Mouse (Mus musculus): ENCODE results near the gene Grik4.
"Not testable (repeated sequence)": the region's sequence is repeated elsewhere in the genome, so short reads cannot be mapped to it uniquely, and the experiment has no call there.

The Grik4 gene

GRCm38 (mm10) chr9:42943781-42944535, at the start of gene Grik4:
Gene Grik4, minus strand, starts transcription at chr9:42944493.
- DNase-seq, result peak; percentile 3 to 5

DNA sequence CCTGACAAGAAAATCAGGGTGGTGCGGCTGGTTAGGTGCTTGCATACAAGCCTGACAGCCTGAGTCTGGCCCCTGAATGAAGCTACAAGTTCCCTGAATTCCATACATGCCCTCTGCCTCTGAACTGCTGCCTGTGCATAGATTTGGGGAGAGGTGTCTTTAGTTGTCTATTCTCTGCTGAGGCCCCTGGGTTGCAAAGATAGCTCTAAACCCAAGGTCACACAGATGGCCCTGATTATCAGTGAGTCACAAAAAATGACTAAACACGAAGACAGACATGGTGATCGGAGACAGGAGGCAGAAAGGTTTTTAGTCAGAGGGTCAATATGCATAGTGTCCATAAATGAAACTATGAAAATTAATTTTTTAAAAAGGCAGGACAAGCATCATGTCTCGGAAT, 49.4 kb upstream of the Grik4 start:
- no peak for DNase-seq

DNA sequence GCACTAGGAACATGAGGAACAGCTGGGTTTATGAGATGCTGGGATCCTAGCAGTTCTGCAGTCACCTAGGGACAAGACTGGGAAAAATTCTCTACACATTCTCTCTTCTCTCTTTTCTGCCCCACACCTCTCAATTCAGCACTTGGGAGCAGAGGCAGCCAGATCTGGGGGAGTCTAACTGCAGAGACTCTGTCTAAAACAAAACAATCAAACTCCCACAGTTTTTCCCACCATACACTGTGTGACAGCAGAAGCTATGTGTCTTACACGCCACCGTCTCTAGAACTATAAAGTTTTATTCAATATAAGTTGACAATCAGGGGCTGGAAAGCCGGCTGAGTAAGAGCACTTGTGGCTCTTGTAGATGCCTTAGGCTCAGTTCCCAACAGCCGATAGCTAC, 43.7 kb upstream of the Grik4 start:
- DNase-seq, result no peak

DNA sequence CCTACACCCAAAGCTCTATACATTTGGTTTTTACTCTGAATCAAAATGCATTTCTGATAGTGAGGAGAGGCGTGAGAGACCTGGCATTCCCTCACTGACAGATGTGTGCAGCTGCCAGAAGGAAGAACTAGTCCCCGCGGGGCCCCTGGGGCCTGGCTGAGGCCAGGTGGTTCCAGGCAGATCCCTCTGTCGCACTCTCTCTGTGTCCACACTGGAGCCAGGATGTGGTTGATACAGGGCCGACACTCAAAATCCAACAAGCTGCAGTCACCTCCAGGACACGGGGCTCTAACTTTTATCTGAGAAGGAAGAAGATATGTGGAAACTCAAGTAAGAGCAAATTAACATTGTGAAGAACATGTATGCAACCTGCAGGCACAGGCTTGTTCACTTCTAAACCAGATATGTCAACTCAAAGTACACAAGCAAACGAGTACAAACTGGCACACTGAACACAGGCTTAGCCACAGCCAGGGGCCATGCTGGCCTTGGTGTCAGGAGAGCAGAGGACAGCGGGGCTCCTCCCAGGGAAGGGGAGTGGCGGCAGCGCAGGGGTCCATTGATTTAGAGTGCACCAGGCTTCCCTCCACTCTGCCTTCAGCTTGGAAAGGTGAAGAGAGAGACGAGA, 24.7 kb upstream of the Grik4 start:
- no peak for DNase-seq

GRCm38 (mm10) chr9:42967731-42968130, 23.4 kb upstream of the Grik4 start:
- DNase-seq, result no peak

DNA sequence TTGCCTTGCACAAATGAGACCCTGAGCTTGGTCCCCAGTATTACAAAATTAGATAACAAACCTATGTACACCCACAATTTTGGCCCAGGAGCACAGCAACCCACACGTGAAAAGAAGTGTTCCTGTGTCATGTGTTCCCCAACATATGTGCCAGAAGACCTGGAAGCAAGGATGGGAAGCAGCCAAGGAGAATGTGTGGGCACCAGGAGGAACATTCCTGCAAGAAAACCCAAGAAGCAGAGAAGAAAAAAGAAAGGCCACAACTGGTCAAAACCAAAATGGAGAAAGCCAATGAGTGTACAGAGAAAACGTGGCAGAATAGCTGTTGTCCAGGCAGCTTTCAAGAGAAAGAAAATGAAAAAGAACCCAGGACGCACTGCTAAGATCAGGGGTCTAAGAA, 20.5 kb upstream of the Grik4 start:
- DNase-seq, result not testable (repeated sequence)

GRCm38 (mm10) chr9:42964366-42964765, 20.1 kb upstream of the Grik4 start:
- no peak for DNase-seq

GRCm38 (mm10) chr9:42962506-42962905, 18.2 kb upstream of the Grik4 start:
- no peak for DNase-seq

GRCm38 (mm10) chr9:42958401-42958800, 14.1 kb upstream of the Grik4 start:
- DNase-seq, result no peak

- DNase-seq, result no peak
Observed at GRCm38 (mm10) chr9:42948381-42948780, 4.1 kb upstream of the Grik4 start.

DNA sequence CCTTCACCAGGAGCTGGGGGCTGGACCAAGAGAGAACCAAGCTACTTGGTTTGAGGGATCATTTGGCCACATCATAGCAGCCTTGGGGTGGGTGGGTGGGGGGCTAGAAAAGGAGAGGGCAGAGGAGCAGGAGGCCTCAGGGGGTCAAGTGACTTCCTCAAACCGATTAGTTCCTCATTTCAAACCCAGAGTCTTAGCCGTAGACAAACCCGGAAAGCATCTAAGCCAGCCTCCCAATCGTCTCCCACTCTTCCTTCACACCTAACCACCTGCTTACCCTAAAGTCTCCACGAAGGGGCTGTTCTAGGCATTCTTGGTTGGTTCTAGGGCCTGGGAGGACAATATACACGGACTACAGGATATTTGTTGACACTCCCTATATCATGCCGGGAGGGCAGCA, 881 bp upstream of the Grik4 start:
- DNase-seq, result peak in 1 of 2 experiments; percentile 30

GRCm38 (mm10) chr9:42944536-42945006, 278 bp upstream of the Grik4 start:
- DNase-seq, result peak; percentile 73 to 75

DNA sequence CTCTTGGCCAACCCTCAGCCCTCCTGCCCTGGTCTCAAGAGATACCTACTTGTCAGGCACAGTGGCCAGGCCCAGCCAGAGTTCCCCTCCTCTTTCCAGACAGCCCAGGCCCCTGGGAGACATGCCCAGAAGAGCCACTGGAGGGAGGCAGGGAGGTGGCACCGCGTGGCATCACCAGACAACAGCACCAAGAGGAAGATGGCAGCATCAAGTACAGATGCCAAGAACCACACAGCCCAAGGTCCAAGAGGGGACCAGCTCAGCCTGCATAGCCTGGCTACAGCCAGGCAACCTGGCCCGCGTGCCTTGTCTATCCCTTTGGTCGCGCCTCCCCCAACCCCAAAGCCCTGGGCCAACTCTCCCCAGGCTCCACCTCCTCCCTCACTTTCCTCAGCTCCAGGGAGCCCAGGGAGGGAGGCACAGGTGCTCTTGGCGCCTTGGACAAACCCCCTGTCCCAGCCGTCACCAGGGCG, 1.2 kb downstream of the Grik4 start:
- DNase-seq, result peak; percentile 3 to 5

- DNase-seq, result no peak
Observed at GRCm38 (mm10) chr9:42942148-42942547, 2.1 kb downstream of the Grik4 start.

- DNase-seq, result no peak
Observed at GRCm38 (mm10) chr9:42932146-42932545, 12.1 kb downstream of the Grik4 start.

DNA sequence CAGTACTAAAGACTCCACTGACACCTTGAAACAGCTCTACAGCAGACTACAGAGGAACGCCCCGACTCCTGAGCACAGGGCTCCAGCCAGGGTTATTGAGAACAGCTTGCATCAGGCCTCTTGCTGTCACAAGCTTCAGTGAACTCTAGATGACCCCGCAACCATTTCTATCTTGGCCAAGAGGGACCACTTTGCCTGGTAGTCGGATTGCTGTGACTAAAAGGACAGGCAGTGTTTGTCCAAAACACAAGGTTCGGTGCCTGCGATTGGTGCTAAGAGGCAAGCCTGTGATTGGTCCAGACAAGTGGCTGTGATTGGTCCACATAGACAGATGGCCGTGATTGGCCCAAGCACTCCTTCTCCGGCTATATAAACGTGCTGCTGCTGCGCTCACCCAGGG, 16.8 kb downstream of the Grik4 start:
- DNase-seq, result no peak

DNA sequence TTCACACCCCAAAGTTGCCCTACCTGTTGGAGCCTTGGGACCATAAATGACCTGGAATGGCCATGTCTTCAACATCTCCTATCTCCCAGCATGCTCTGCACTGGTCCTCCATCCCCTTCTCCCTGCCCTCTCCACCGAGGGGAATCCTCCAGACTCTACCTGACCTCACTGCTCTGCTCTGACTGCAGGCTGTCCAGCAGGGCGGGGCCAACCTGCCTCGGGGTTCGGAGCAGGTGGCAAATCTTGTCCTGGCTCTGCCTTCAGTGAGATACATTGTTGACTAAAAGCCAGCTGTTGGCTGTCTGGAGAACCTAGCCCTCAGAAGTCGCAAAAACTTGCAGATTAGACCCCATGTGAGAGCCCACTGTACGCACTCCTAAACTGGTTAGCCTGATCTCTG, 17.7 kb downstream of the Grik4 start:
- no peak for DNase-seq

GRCm38 (mm10) chr9:42921830-42922229, 22.5 kb downstream of the Grik4 start:
- no peak for DNase-seq

DNA sequence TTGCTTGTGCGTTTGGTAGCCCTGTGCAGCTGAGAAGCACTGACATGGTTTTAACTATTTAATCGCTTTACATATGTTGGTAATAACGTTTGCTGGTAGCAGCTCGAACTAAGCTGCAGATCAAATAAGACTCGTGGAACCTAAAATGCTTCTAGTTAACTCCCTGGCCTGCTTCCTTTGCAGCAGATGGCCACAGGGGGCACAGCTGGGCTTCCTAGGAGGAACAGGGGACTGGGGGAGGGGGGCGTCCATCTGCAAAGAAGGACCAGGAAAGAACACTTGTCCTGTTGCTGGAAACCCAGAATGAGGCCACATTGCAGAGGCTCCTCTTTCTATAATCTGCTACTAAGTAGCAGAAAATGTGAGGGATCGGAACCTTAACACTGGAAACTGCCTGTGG, 24.1 kb downstream of the Grik4 start:
- DNase-seq, result no peak

DNA sequence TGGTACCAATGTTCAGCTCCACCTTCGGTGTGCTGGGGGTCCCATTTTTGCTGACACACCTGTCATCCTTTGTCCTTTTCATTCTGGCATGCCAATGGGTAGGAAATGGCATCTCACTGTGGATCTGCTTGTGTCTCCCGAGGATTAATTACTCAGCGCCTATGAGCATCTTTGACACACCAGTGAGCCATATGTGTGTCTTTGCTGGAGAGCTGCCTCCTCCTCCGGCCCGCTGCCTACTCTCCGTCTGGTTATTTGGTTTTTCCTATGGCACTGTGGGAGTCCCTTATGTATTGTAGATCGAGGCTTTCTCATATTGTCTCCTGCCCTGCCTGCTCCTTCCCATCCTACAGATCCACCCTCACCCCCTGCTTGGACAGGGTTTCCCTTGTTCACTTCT, 26.4 kb downstream of the Grik4 start:
- DNase-seq, result no peak

- no peak for DNase-seq
Observed at GRCm38 (mm10) chr9:42913201-42913600, 31.1 kb downstream of the Grik4 start.

- no peak for DNase-seq
Observed at GRCm38 (mm10) chr9:42908657-42909313, 35.5 kb downstream of the Grik4 start.

DNA sequence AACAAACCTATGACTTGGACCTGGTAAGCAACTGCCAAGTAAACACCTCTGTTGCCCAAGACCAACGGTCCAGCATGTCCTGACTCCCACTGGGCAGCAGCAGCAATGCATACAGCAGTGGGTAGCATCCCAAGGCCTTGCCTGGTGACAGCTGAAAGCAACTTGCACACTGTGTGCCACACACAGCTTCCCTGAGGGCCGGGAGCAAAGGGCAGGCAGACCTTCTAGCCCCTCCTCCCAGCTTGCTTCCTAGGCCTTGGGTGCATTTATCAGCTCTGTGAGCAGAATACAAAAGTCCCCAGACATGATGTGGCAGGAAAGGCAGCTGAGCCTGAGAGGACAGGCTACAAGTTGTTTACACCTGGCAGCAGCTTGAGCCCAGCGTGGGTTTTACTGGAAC, 37.3 kb downstream of the Grik4 start:
- DNase-seq, result no peak

DNA sequence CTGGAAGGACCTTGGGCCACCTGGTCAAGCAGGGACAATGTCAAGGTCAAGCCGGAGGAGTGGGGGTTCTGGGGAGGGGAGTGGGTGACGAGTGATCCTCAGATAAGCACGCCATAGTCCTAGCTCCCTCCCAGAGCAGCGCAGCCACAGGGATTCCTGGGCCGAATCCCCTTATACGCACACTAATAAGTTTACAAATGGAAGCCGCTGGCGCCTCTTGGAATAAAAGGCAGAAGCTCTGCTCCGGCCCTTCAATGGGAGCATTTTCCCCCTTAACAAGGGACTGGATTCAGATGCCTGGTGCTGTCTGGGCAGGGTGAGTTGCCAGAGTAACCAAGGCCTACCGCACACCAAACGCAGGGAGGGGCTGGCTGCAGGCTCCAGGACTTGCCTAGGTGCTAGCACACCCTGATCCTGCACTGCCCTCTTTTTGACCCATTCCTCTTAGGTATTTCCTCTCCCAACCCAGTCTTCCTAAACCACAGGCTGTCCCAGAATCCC, 46.2 kb downstream of the Grik4 start:
- no peak for DNase-seq
